Mouse (Mus musculus) induced T-regulatory cell, adult 2 months (primary cell): ENCODE measurements around the gene Fbxl22.

Experiments used
- DNase-seq: peaks from one replicate; pipeline ENCODE4 v3.0.0-alpha.2; 2012; ENCODE audit warnings: low read depth

Gene Fbxl22

DNA sequence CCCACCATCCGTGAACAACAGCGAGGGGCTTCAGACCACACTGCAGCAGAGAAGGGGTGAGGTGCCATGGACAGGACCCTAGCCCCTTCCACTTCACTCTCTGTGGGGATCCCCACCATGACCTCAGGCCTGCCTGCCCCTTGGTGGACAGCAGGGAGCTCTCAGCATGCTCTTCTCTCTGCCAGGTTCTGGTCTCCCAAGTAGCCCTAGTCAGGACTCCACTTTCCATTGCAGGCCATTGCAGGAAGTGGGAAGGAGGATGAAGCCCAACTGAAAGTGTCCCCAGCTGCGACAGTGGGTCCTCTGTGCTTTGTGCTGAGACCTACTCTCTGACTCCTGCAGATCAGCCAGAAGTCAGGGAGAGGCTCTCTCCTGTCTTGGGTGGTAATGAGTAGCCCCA lies 6.7 kb downstream of the Fbxl22 start:
- DNase-seq: no peak

DNA sequence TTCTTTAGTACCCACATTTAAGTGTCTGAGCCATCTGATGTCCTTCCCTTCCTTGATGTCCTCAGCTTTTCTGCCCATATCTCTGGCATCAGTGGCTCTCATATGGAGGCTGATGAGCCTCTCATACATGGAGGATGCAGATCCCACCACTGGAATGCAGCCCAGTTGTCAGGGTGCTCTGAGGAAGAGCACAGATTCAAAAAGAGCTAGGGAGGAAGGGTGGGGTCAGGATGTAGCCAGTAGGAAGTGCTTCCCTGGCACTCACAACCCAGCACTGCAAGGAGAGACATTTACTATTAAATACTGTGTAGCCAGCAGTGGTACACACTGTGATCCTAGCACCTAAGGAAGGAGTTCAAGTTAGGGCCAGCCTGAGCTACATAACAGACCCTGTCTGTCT lies 8.0 kb downstream of the Fbxl22 start:
- DNase-seq: peak; percentile 23

DNA sequence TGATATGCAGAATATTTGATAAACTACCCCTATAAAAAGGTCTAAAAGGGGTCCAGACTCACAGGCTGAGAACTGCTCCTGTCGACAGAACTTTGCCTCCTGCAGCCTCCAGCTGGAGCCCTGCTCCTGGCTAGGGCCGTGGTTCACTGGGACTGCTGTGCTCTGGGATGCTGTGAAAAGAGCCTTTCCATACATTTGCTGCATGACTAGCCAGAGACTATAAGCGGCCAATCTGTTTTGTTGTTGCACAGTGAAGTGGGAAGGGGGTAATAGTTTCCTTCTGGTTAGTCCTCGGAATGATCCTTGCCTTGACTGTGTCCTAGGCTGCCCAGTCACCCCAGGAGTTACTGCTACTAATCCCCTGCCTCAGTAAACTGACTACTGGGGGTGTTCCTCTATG lies 8.4 kb downstream of the Fbxl22 start:
- DNase-seq: no peak

DNA sequence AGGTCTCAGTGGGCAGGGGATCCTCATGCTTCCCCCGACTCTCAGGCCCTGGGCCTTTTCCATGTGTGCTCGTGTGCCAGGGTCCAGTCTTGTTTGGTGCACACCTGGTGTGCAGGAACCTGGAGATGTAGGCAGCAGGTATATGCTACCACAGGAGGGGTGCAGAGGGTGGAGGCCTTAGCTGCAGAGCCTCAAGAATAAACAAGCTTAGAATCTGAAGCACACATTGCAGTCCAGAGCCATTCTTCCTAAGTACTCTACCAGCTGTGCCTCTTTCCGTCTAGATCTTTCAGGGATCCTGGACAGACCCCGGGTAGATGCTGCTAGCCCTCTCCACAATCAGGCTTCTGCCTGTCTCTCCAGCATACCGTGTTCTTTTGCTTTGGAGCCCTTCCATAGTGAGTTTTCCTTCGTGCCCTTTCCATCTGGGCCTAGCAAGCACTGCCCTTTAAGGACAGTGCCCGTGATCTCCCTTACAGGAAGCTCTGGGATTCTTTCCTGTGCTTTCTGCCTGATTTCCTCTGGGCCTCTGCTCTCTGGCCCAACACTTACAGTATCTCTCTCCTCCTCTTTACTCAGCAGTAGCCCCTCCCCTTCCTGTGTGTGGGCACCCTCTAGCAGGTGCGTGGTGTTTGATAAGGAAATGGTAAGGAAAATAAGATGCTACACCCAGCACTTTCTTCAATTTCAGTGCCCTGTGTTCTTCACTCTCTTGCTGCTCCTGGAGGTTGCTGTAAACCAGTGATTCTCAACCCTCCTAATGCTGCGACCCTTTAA lies 9.1 kb downstream of the Fbxl22 start:
- DNase-seq: peak; percentile 85

- no peak for DNase-seq
Measured at GRCm38 (mm10) chr9:66504518-66504917, 9.9 kb downstream of the Fbxl22 start.

DNA sequence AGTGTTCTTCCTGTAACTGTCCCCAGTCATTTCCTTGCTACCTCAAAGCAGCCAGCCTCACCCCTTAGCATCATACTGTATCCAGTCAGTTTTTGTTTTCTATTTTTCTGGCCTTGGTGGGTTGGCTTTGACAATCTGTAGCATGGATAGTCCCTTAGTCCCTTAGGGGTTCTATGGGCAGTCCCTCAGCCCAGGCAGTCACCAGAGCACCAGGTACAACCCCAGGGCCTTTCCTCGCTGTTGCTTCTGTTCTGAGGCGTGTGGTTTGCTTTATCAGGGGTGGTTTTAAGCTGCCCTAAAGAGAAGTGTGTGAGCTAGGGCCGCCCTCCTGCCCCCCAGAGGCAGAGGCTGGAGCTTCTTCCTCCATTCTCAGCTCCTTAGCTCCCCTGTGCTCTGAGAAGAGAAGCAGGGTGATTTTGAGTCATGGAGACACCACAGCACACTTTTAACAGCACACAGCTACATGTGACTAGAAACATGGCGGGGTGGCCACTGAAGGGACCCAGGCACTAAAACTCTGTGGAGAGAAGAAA lies 10.4 kb downstream of the Fbxl22 start:
- peak; percentile 79 for DNase-seq

- no peak for DNase-seq
Measured at GRCm38 (mm10) chr9:66501248-66501647, 13.1 kb downstream of the Fbxl22 start.

DNA sequence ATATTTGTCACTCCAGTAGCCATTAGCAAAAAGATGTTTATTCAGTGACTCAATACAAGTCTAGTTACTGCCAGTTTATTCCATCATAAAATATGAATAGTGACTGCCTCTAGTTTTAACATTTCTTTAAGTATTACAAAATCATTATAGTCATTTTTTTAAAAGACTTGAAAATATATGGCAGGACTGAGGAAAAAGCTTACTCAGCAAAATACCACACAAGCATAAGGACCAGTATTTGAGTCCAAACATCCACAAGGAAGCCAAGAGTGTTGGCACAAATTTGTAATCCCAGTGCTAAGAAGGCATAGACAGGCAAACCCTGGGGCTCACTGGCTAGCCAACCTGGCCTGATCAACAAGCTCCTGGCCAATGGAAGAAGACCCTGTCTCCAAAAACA lies 20.4 kb downstream of the Fbxl22 start:
- DNase-seq: no peak

DNA sequence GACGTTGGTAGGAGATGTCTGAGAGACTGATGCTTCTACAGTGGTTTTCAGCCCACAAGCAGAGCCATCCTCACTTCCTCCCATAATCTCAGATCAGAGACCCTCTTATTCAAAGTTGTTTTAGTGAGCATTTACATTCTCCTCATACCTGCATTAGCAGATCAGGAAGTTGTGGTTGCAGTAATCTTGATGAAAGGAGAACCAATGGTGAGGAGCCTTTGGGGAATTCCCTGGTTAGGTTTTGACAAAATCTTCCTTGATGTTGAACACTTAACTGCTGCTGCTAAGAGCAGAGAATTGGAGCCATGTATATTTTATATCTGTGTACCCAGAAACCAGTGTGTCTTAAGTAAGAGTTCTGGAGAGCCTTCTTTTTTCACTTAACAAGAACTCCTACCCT lies 22.0 kb downstream of the Fbxl22 start:
- peak; percentile 82 for DNase-seq

DNA sequence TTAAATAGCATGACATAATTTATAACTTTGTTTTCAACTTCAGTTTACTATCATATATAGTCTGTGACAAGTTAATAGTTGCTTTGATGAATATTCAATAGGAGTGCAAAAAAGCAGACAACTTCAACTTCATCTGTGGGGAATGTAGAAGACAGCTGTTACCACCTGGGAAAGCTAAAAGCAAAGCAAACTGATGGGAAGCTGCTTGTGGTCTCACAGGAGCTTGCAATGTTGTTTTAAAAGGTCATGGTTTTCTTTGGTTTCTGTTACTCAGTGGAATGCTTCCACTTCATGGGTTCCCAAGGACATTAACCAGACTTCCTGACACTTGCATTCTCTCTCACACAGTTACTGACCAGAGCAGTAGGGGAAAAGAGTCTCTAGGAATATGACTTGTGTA lies 25.6 kb downstream of the Fbxl22 start:
- no peak for DNase-seq

DNA sequence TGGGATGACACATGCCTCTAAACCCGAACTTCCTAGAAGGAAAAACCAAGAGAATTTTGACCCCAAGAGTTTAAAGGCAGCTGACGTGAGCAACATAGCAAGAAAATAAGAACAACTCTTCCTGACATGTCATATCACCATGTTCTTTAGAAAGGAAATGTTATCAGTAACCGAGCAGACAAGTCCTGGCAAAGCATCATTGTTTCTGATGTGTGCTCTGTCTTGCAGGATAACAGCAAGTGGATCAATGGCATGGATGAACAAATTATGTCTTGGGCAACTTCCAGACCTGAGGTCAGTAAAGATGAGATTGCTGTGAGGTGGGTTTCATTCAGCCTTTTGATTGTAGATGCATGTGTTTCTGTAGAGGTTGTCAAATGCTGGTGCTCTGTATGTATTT lies 31.0 kb downstream of the Fbxl22 start:
- DNase-seq: no peak

GRCm38 (mm10) chr9:66477785-66478184 lies 36.6 kb downstream of the Fbxl22 start:
- DNase-seq: no peak

DNA sequence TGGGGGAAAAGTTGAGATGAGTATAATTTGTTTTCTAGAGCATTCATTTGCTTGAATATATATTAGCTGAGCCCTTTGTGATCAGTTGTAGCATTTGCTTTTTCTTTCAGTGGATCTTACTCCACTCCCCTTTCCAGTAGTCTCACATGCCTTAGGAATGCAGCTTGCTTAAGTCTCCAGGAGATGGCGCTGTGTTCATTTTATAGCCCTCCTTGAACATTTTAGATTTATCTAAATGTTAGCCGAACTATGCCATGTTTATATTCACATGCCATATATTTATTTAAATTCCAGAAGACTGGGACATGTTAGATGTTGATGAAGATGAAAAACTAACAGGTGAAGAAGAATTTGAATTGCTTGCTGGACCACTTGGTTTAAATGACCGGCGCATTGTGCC lies 49.3 kb downstream of the Fbxl22 start:
- DNase-seq: peak; percentile 83
